Mouse (Mus musculus): Measurements from ENCODE around the gene Ccdc22. TPM values are rescaled to one million over a fixed set of nuclear protein-coding genes. Genes with fewer than 3 reads are reported as not detected.

The Ccdc22 gene
- total RNA-seq (2015; ENCODE audit: low replicate concordance) (8.6 and 9.2 TPM in 2 replicates), total RNA-seq (2017; ENCODE audit: low replicate concordance) (12.0 and 17.3 TPM in 2 replicates)

- peak; percentile 98 for ATAC-seq (replicated peaks; ENCODE audit: low FRiP score, poor library complexity, severe bottlenecking)
Observed at GRCm38 (mm10) chrX:7604879-7605574, at the start of gene Ccdc22. TSS of gene Ccdc22 (minus strand) at chrX:7605517.

GRCm38 (mm10) chrX:7648671-7649304, 43.5 kb upstream of the Ccdc22 start:
- ATAC-seq (replicated peaks; ENCODE audit: low FRiP score, poor library complexity, severe bottlenecking), result peak; percentile 97

GRCm38 (mm10) chrX:7645349-7645748, 40.0 kb upstream of the Ccdc22 start:
- no peak for ATAC-seq (replicated peaks; ENCODE audit: low FRiP score, poor library complexity, severe bottlenecking)

- ATAC-seq (replicated peaks; ENCODE audit: low FRiP score, poor library complexity, severe bottlenecking), result no peak
Observed at GRCm38 (mm10) chrX:7640785-7641184, 35.5 kb upstream of the Ccdc22 start.

GRCm38 (mm10) chrX:7639536-7640325, 34.4 kb upstream of the Ccdc22 start:
- ATAC-seq (replicated peaks; ENCODE audit: low FRiP score, poor library complexity, severe bottlenecking), result no peak

GRCm38 (mm10) chrX:7638401-7639091, 33.2 kb upstream of the Ccdc22 start, which contains the start of gene Syp:
TSS of gene Syp (plus strand) at chrX:7638471.
- ATAC-seq (replicated peaks; ENCODE audit: low FRiP score, poor library complexity, severe bottlenecking), result peak; percentile 86

GRCm38 (mm10) chrX:7635101-7635500, 29.8 kb upstream of the Ccdc22 start:
- no peak for ATAC-seq (replicated peaks; ENCODE audit: low FRiP score, poor library complexity, severe bottlenecking)

GRCm38 (mm10) chrX:7632560-7632959, 27.2 kb upstream of the Ccdc22 start:
- no peak for ATAC-seq (replicated peaks; ENCODE audit: low FRiP score, poor library complexity, severe bottlenecking)

- no peak for ATAC-seq (replicated peaks; ENCODE audit: low FRiP score, poor library complexity, severe bottlenecking)
Observed at GRCm38 (mm10) chrX:7617889-7618551, 12.7 kb upstream of the Ccdc22 start.

- no peak for ATAC-seq (replicated peaks; ENCODE audit: low FRiP score, poor library complexity, severe bottlenecking)
Observed at GRCm38 (mm10) chrX:7610536-7611258, 5.4 kb upstream of the Ccdc22 start.

- no peak for ATAC-seq (replicated peaks; ENCODE audit: low FRiP score, poor library complexity, severe bottlenecking)
Observed at GRCm38 (mm10) chrX:7610035-7610434, 4.7 kb upstream of the Ccdc22 start.

- ATAC-seq (replicated peaks; ENCODE audit: low FRiP score, poor library complexity, severe bottlenecking), result no peak
Observed at GRCm38 (mm10) chrX:7606783-7607182, 1.5 kb upstream of the Ccdc22 start, which contains the start of gene Cacna1f. TSS of gene Cacna1f (plus strand) at chrX:7607083.

- ATAC-seq (replicated peaks; ENCODE audit: low FRiP score, poor library complexity, severe bottlenecking), result no peak
Observed at GRCm38 (mm10) chrX:7605575-7605941, 241 bp upstream of the Ccdc22 start.

GRCm38 (mm10) chrX:7604004-7604403, 1.3 kb downstream of the Ccdc22 start:
- ATAC-seq (replicated peaks; ENCODE audit: low FRiP score, poor library complexity, severe bottlenecking), result no peak

GRCm38 (mm10) chrX:7595371-7595770, 9.9 kb downstream of the Ccdc22 start:
- no peak for ATAC-seq (replicated peaks; ENCODE audit: low FRiP score, poor library complexity, severe bottlenecking)

GRCm38 (mm10) chrX:7586356-7586755, 19.0 kb downstream of the Ccdc22 start:
- no peak for ATAC-seq (replicated peaks; ENCODE audit: low FRiP score, poor library complexity, severe bottlenecking)

- ATAC-seq (replicated peaks; ENCODE audit: low FRiP score, poor library complexity, severe bottlenecking), result no peak
Observed at GRCm38 (mm10) chrX:7583881-7584280, 21.4 kb downstream of the Ccdc22 start.

- no peak for ATAC-seq (replicated peaks; ENCODE audit: low FRiP score, poor library complexity, severe bottlenecking)
Observed at GRCm38 (mm10) chrX:7581151-7581550, 24.2 kb downstream of the Ccdc22 start.

GRCm38 (mm10) chrX:7574885-7575231, 30.5 kb downstream of the Ccdc22 start:
- ATAC-seq (replicated peaks; ENCODE audit: low FRiP score, poor library complexity, severe bottlenecking), result no peak

Measured in erythroid progenitor cell, adult 5-6 weeks (primary cell).